Mouse (Mus musculus) liver, embryonic 15.5 days (tissue): ENCODE data around the gene Adamts20. TPM values are rescaled to one million over a fixed set of nuclear protein-coding genes. Genes with fewer than 3 reads are reported as not detected.

Source experiments
- ATAC-seq: fragments of 200-750 bp; cut with Nextera tagmentation; 2 replicates; pipeline ENCODE4 v1.8.0; 2017; ENCODE audit warnings: moderate number of reproducible peaks, mild to moderate bottlenecking, moderate library complexity; ENCODE audit not compliant: insufficient read depth
- H3K27ac ChIP-seq: fragments of 300-500 bp; sonication (generic); replicated peaks from 2 replicates; pipeline ENCODE4 v1.5.1; 2015; ENCODE audit warnings: mild to moderate bottlenecking, inconsistent platforms
- H3K27me3 ChIP-seq: fragments of 300-500 bp; sonication (generic); 2 replicates; pipeline ENCODE4 v1.6.1; 2015; ENCODE audit warnings: mild to moderate bottlenecking, inconsistent platforms
- H3K36me3 ChIP-seq: fragments of 300-500 bp; sonication (generic); replicated peaks from 2 replicates; pipeline ENCODE4 v1.6.1; 2015; ENCODE audit warnings: moderate library complexity, mild to moderate bottlenecking, inconsistent platforms
- H3K4me1 ChIP-seq: fragments of 300-500 bp; sonication (generic); replicated peaks from 2 replicates; pipeline ENCODE4 v1.6.1; 2015; ENCODE audit warnings: inconsistent platforms
- H3K4me2 ChIP-seq: fragments of 300-500 bp; sonication (generic); 2 replicates; pipeline ENCODE4 v1.6.1; 2015; ENCODE audit warnings: moderate library complexity, mild to moderate bottlenecking, inconsistent platforms
- H3K4me3 ChIP-seq: fragments of 300-500 bp; sonication (generic); replicated peaks from 2 replicates; pipeline ENCODE4 v1.5.1; 2015; ENCODE audit warnings: mild to moderate bottlenecking, inconsistent platforms
- H3K9ac ChIP-seq: fragments of 300-500 bp; sonication (generic); 2 replicates; pipeline ENCODE4 v1.6.1; 2015; ENCODE audit warnings: moderate library complexity, mild to moderate bottlenecking, inconsistent platforms
- H3K9me3 ChIP-seq: fragments of 300-500 bp; sonication (generic); replicated peaks from 2 replicates; pipeline ENCODE4 v1.6.1; 2016; ENCODE audit warnings: inconsistent platforms
- WGBS: fragments of 180-500 bp; shearing (Covaris S2); methylation state at CpG from one replicate; pipeline ENCODE4 v1.1.7; 2015; ENCODE audit warnings: mixed read lengths; ENCODE audit not compliant: insufficient replicate concordance; 5-methylcytosine and 5-hydroxymethylcytosine counted together
- polyA plus RNA-seq: library from polyadenylated mRNA; unstranded; fragments of >200 nt; fragmentation: Nextera tagmentation; extraction: Ambion mirVana; gene quantifications from 2 replicates; pipeline ENCODE4 v1.2.1, GENCODE M21; 2015

Gene Adamts20
- polyA plus RNA-seq, 1 experiment from 2014 or later = 0.06 TPM

- no peak overlapping the region for H3K27ac ChIP-seq
- H3K4me3 ChIP-seq = no peak overlapping the region
- no peak overlapping the region for H3K9ac ChIP-seq
- no peaks in the 10 kb centered on the region for H3K27me3 ChIP-seq
- H3K36me3 ChIP-seq = no peaks in the 10 kb centered on the region
- H3K9me3 ChIP-seq = no peaks in the 10 kb centered on the region
- no peak overlapping the region for H3K4me2 ChIP-seq
- ATAC-seq = no peak
- WGBS = 58% methylated on average over 8 of the region's 8 CpGs
- no peaks in the 10 kb centered on the region for H3K4me1 ChIP-seq
These were observed 215.5 kb downstream of the Adamts20 start for GRCm38 (mm10) chr15:94249766-94250165.

- no peak overlapping the region for H3K4me3 ChIP-seq
- H3K27me3 ChIP-seq = no peaks in the 10 kb centered on the region
- no peak overlapping the region for H3K4me2 ChIP-seq
- no peaks in the 10 kb centered on the region for H3K9me3 ChIP-seq
- H3K36me3 ChIP-seq = no peaks in the 10 kb centered on the region
- ATAC-seq = no peak
- H3K27ac ChIP-seq = no peak overlapping the region
- WGBS = 62% methylated on average over 6 of the region's 6 CpGs
- H3K9ac ChIP-seq = no peak overlapping the region
- no peaks in the 10 kb centered on the region for H3K4me1 ChIP-seq
These were observed 216.8 kb downstream of the Adamts20 start for GRCm38 (mm10) chr15:94248386-94248785.

- H3K27me3 ChIP-seq = no peaks in the 10 kb centered on the region
- H3K36me3 ChIP-seq = no peaks in the 10 kb centered on the region
- no peak for ATAC-seq
- no peak overlapping the region for H3K4me3 ChIP-seq
- H3K9ac ChIP-seq = no peak overlapping the region
- no peaks in the 10 kb centered on the region for H3K9me3 ChIP-seq
- no peaks in the 10 kb centered on the region for H3K4me1 ChIP-seq
- H3K27ac ChIP-seq = no peak overlapping the region
- WGBS = 74% methylated on average over 5 of the region's 5 CpGs
- no peak overlapping the region for H3K4me2 ChIP-seq
These were observed 218.5 kb downstream of the Adamts20 start for GRCm38 (mm10) chr15:94246669-94247068.

GRCm38 (mm10) chr15:94244336-94244735 is 220.9 kb downstream of the Adamts20 start:
- no peaks in the 10 kb centered on the region for H3K36me3 ChIP-seq
- no peaks in the 10 kb centered on the region for H3K27me3 ChIP-seq
- H3K27ac ChIP-seq = no peak overlapping the region
- no peaks in the 10 kb centered on the region for H3K4me1 ChIP-seq
- ATAC-seq = no peak
- no peaks in the 10 kb centered on the region for H3K9me3 ChIP-seq
- 67% methylated on average over 2 of the region's 2 CpGs for WGBS
- H3K4me3 ChIP-seq = no peak overlapping the region
- H3K9ac ChIP-seq = no peak overlapping the region
- H3K4me2 ChIP-seq = no peak overlapping the region

- H3K36me3 ChIP-seq = no peaks in the 10 kb centered on the region
- H3K27me3 ChIP-seq = no peaks in the 10 kb centered on the region
- no peak overlapping the region for H3K9ac ChIP-seq
- no peaks in the 10 kb centered on the region for H3K9me3 ChIP-seq
- 52% methylated on average over 1 of the region's 1 CpGs for WGBS
- no peak overlapping the region for H3K4me3 ChIP-seq
- H3K27ac ChIP-seq = no peak overlapping the region
- no peak for ATAC-seq
- H3K4me2 ChIP-seq = no peak overlapping the region
- no peaks in the 10 kb centered on the region for H3K4me1 ChIP-seq
These were observed 223.1 kb downstream of the Adamts20 start for GRCm38 (mm10) chr15:94242133-94242532.

GRCm38 (mm10) chr15:94239637-94240036 is 225.6 kb downstream of the Adamts20 start:
- H3K27ac ChIP-seq = no peak overlapping the region
- no peak overlapping the region for H3K4me3 ChIP-seq
- WGBS = 59% methylated on average over 4 of the region's 4 CpGs
- H3K36me3 ChIP-seq = no peaks in the 10 kb centered on the region
- no peak overlapping the region for H3K4me2 ChIP-seq
- ATAC-seq = no peak
- H3K4me1 ChIP-seq = no peaks in the 10 kb centered on the region
- H3K9ac ChIP-seq = no peak overlapping the region
- H3K27me3 ChIP-seq = no peaks in the 10 kb centered on the region
- H3K9me3 ChIP-seq = no peaks in the 10 kb centered on the region

- ATAC-seq = no peak
- H3K4me2 ChIP-seq = no peak overlapping the region
- no peaks in the 10 kb centered on the region for H3K36me3 ChIP-seq
- no peak overlapping the region for H3K9ac ChIP-seq
- no peak overlapping the region for H3K4me3 ChIP-seq
- no peaks in the 10 kb centered on the region for H3K27me3 ChIP-seq
- no peak overlapping the region for H3K27ac ChIP-seq
- H3K9me3 ChIP-seq = no peaks in the 10 kb centered on the region
- 75% methylated on average over 6 of the region's 6 CpGs for WGBS
- H3K4me1 ChIP-seq = no peaks in the 10 kb centered on the region
These were observed 226.1 kb downstream of the Adamts20 start for GRCm38 (mm10) chr15:94239127-94239526.

GRCm38 (mm10) chr15:94238058-94238876 is 227.0 kb downstream of the Adamts20 start:
- no peak overlapping the region for H3K27ac ChIP-seq

GRCm38 (mm10) chr15:94236726-94237125 is 228.5 kb downstream of the Adamts20 start:
- no peaks in the 10 kb centered on the region for H3K4me1 ChIP-seq
- no peaks in the 10 kb centered on the region for H3K9me3 ChIP-seq
- H3K27ac ChIP-seq = no peak overlapping the region
- no peaks in the 10 kb centered on the region for H3K36me3 ChIP-seq
- no peak overlapping the region for H3K4me3 ChIP-seq
- H3K27me3 ChIP-seq = no peaks in the 10 kb centered on the region
- no peak overlapping the region for H3K4me2 ChIP-seq
- no peak overlapping the region for H3K9ac ChIP-seq
- WGBS = 56% methylated on average over 2 of the region's 2 CpGs
- ATAC-seq = no peak

More at GRCm38 (mm10) chr15:94238058-94238876, 227.0 kb downstream of the Adamts20 start:
- no peaks in the 10 kb centered on the region for H3K4me1 ChIP-seq
- no peaks in the 10 kb centered on the region for H3K36me3 ChIP-seq
- no peak overlapping the region for H3K4me2 ChIP-seq
- no peaks in the 10 kb centered on the region for H3K9me3 ChIP-seq
- no peak overlapping the region for H3K9ac ChIP-seq
- 67% methylated on average over 14 of the region's 14 CpGs for WGBS
- H3K27me3 ChIP-seq = no peaks in the 10 kb centered on the region
- ATAC-seq = no peak
- H3K4me3 ChIP-seq = no peak overlapping the region

GRCm38 (mm10) chr15:94236121-94236520 is 229.1 kb downstream of the Adamts20 start:
- ATAC-seq = no peak

GRCm38 (mm10) chr15:94235190-94235589 is 230.0 kb downstream of the Adamts20 start:
- no peak overlapping the region for H3K4me2 ChIP-seq
- no peak overlapping the region for H3K9ac ChIP-seq
- WGBS = 54% methylated on average over 2 of the region's 2 CpGs
- no peak overlapping the region for H3K27ac ChIP-seq
- H3K9me3 ChIP-seq = no peaks in the 10 kb centered on the region
- no peaks in the 10 kb centered on the region for H3K36me3 ChIP-seq
- H3K4me3 ChIP-seq = no peak overlapping the region
- H3K4me1 ChIP-seq = no peaks in the 10 kb centered on the region
- no peak for ATAC-seq
- H3K27me3 ChIP-seq = no peaks in the 10 kb centered on the region

More at GRCm38 (mm10) chr15:94236121-94236520, 229.1 kb downstream of the Adamts20 start:
- no peak overlapping the region for H3K4me2 ChIP-seq
- no peaks in the 10 kb centered on the region for H3K36me3 ChIP-seq
- no peaks in the 10 kb centered on the region for H3K4me1 ChIP-seq
- no peaks in the 10 kb centered on the region for H3K27me3 ChIP-seq
- H3K9ac ChIP-seq = no peak overlapping the region
- no peak overlapping the region for H3K4me3 ChIP-seq
- WGBS = 49% methylated on average over 3 of the region's 3 CpGs
- H3K27ac ChIP-seq = no peak overlapping the region
- no peaks in the 10 kb centered on the region for H3K9me3 ChIP-seq

GRCm38 (mm10) chr15:94231246-94231645 is 234.0 kb downstream of the Adamts20 start:
- ATAC-seq = no peak
- H3K27me3 ChIP-seq = no peaks in the 10 kb centered on the region
- no peak overlapping the region for H3K4me2 ChIP-seq
- H3K4me1 ChIP-seq = no peaks in the 10 kb centered on the region
- no peak overlapping the region for H3K27ac ChIP-seq
- H3K9ac ChIP-seq = no peak overlapping the region
- H3K9me3 ChIP-seq = no peaks in the 10 kb centered on the region
- 11% methylated on average over 5 of the region's 5 CpGs for WGBS
- no peaks in the 10 kb centered on the region for H3K36me3 ChIP-seq
- no peak overlapping the region for H3K4me3 ChIP-seq
